Mouse (Mus musculus) lung, postnatal 0 days (tissue): Measurements from ENCODE around the gene Smim17. TPM values are rescaled to one million over a fixed set of nuclear protein-coding genes. Genes with fewer than 3 reads are reported as not detected.
"Not testable (repeated sequence)": the region's sequence is repeated elsewhere in the genome, so short reads cannot be mapped to it uniquely, and the experiment has no call there.

ENCODE experiments used
- ATAC-seq: fragments of 200-750 bp; cut with Nextera tagmentation; 2 replicates; pipeline ENCODE4 v1.8.0; 2017; ENCODE audit warnings: moderate library complexity
- DNase-seq: peaks from one replicate; pipeline ENCODE4 v3.0.0-alpha.2; 2016; ENCODE audit warnings: low spot score
- H3K27ac ChIP-seq: fragments of 300-500 bp; sonication (generic); 2 replicates; pipeline ENCODE4 v1.5.1; 2014; ENCODE audit warnings: antibody characterized with exemption, mild to moderate bottlenecking, low read length, mixed read lengths
- H3K27me3 ChIP-seq: fragments of 300-500 bp; sonication (generic); replicated peaks from 2 replicates; pipeline ENCODE4 v1.6.1; 2014; ENCODE audit warnings: low read length, mixed read lengths; ENCODE audit not compliant: insufficient read depth
- H3K36me3 ChIP-seq: fragments of 300-500 bp; sonication (generic); 2 replicates; pipeline ENCODE4 v1.6.1; 2014; ENCODE audit warnings: low read length, mixed read lengths; ENCODE audit not compliant: insufficient read depth
- H3K4me1 ChIP-seq: fragments of 300-500 bp; sonication (generic); 2 replicates; pipeline ENCODE4 v1.6.1; 2014; ENCODE audit warnings: antibody characterized with exemption, low read depth, low read length, mixed read lengths; ENCODE audit not compliant: insufficient read depth
- H3K4me2 ChIP-seq: fragments of 300-500 bp; sonication (generic); replicated peaks from 2 replicates; pipeline ENCODE4 v1.6.1; 2014; ENCODE audit warnings: low read depth, mild to moderate bottlenecking, low read length, moderate library complexity, mixed read lengths
- H3K4me3 ChIP-seq: fragments of 300-500 bp; sonication (generic); 2 replicates; pipeline ENCODE4 v1.5.1; 2014; ENCODE audit warnings: low read depth, low read length
- H3K9ac ChIP-seq: fragments of 300-500 bp; sonication (generic); replicated peaks from 2 replicates; pipeline ENCODE4 v1.6.1; 2014; ENCODE audit warnings: low read depth, mild to moderate bottlenecking
- H3K9me3 ChIP-seq: fragments of 300-500 bp; sonication (generic); 2 replicates; pipeline ENCODE4 v1.6.1; 2016; ENCODE audit warnings: low read length, mixed read lengths
- CTCF ChIP-seq: IDR thresholded peaks from 2 replicates; pipeline ENCODE4 v1.5.1; 2016; ENCODE audit warnings: antibody characterized with exemption, mild to moderate bottlenecking
- EP300 ChIP-seq: IDR thresholded peaks from 2 replicates; pipeline ENCODE4 v1.6.1; 2016; ENCODE audit warnings: antibody characterized with exemption, mild to moderate bottlenecking, control low read depth
- WGBS: fragments of 180-500 bp; shearing (Covaris S2); extraction: QIAGEN DNeasy Blood & Tissue Kit; methylation state at CpG from one replicate; pipeline ENCODE4 v1.1.7; 2014; 5-methylcytosine and 5-hydroxymethylcytosine counted together
- polyA plus RNA-seq: library from polyadenylated mRNA; unstranded; fragments of >200 nt; fragmentation: Nextera tagmentation; extraction: Ambion mirVana; gene quantifications from 2 replicates; pipeline ENCODE4 v1.2.1, GENCODE M21; 2015

The Smim17 gene
- polyA plus RNA-seq, 1 experiment from 2014 or later: not detected

DNA sequence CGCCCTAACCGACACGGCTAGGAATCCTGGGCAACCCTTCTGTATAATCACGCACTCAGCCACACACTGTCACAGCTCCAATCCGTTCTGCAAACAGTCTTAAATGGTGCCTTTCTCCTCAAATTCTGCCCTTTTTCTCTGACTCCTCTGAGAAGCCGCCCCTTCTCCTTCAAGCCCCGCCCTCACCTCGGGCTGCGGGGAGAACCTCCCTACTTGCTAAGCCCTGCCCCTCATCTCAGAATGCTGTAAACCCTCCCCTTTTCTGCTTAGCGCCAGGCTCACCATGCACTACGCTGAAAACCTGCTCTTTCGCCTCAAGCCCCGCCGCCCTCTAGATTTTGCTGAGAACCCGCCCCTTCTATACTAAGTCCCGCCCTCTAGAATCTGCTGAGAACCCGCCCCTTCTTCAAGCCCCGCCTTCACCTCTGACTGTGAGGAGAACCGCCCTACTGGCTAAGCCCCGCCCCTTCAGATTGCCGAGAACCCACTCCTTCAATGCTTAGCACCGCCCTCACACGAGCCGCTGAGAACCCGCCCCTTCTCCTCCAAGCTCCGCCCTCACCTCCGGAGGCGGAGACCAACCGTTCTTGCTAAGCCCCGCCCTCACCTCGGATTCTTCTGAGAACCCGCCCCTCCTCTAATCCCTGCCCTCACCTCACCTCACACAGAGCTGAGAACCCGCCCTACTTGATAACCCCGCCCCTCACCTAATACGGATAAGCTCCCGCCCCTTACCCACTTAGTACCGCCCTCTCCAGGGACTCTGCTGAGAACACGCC is 36.1 kb upstream of the Smim17 start:
- under 1% methylated on average over 37 of the region's 38 CpGs for WGBS
- peak; percentile 94 for ATAC-seq

DNA sequence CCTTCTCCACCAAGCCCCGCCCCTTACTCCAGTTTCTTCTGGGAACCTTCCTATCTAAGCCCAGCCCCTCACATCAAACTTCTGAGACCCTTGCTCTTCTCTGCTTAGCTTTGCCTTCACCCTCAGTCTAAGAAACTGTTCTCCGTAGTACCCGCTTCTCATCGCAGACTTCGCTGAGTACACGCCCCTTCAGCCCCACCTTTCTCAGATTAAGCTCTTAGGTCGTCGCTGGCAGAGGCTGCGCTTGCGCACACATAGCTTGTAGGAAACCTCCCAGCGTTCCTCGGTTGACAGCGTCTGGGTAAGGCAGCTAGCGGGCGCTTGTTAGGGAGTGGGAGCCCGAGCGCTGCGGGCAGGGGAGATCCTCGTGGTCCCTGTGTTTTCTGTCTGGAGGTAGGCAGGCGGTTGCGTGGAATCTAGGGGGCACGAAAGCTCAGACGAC is 35.4 kb upstream of the Smim17 start, which contains the start of gene Zfp78:
TSS of gene Zfp78 (plus strand) at position 234 of the 442 bp plus-strand sequence.
- no peaks in the 10 kb centered on the region for H3K36me3 ChIP-seq
- H3K27me3 ChIP-seq: no peaks in the 10 kb centered on the region
- H3K27ac ChIP-seq: peak within 1 kb of the TSS; percentile 72
- peak; percentile 79 for ATAC-seq
- H3K9ac ChIP-seq: peak within 1 kb of the TSS; percentile 50
- under 1% methylated on average over 23 of the region's 23 CpGs for WGBS
- peak within 1 kb of the TSS; percentile 50 for H3K4me3 ChIP-seq
- H3K4me1 ChIP-seq: peaks cover 7% of the 10 kb centered on the region; the same call in 1 of the 2 replicates
- no peak for TF ChIP-seq EP300
- TF ChIP-seq CTCF: peak; percentile 50
- H3K4me2 ChIP-seq: peak within 1 kb of the TSS; percentile 71
- no peaks in the 10 kb centered on the region for H3K9me3 ChIP-seq
- peak; percentile 97 for DNase-seq

More for the DNA sequence above, 36.1 kb upstream of the Smim17 start:
- Histone ChIP-seq H3K4me1 (peaks cover 7% of the 10 kb centered on the region; the same call in 1 of the 2 replicates), H3K9me3 (no peaks in the 10 kb centered on the region), H3K27me3 (no peaks in the 10 kb centered on the region), H3K4me2 (peak overlapping the region; percentile 71), H3K4me3 (peak overlapping the region; percentile 50), H3K27ac (peak overlapping the region; percentile 72), H3K36me3 (no peaks in the 10 kb centered on the region), H3K9ac (peak overlapping the region; percentile 41; the same call in 1 of the 2 replicates)
- no peak for TF ChIP-seq CTCF
- 0 out of 2 replicates have a peak, but pooled peaks have one; percentile 13 for TF ChIP-seq EP300
- peak; percentile 100 for DNase-seq

DNA sequence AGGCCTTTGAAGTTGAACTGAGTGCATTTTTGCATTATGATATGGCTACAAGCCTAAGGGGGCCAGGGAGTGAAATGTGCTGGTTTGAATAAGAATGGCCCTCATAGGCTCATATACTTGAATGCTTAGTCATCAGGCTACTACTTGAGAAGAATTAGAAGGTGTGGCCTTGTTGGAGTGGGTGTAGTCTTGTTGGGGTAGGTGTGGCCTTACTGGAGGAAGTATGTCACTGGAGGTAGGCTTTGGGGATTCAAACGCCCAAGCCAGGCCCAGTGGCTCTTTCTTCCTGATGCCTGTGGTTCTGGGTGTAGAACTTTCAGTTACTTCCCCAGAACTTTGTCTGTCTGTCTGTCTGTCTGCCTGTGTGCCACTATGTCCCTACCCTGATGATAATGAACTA is 33.8 kb upstream of the Smim17 start:
- ATAC-seq (no peak), DNase-seq (peak; percentile 24)
- TF ChIP-seq EP300 (no peak), CTCF (no peak)
- H3K9me3 ChIP-seq: no peaks in the 10 kb centered on the region
- no peak overlapping the region for H3K4me2 ChIP-seq
- H3K27me3 ChIP-seq: no peaks in the 10 kb centered on the region
- H3K27ac ChIP-seq: no peak overlapping the region
- 61% methylated on average over 1 of the region's 1 CpGs for WGBS
- H3K9ac ChIP-seq: no peak overlapping the region
- H3K4me1 ChIP-seq: peaks cover 7% of the 10 kb centered on the region; the same call in 1 of the 2 replicates
- H3K36me3 ChIP-seq: no peaks in the 10 kb centered on the region
- no peak overlapping the region for H3K4me3 ChIP-seq

DNA sequence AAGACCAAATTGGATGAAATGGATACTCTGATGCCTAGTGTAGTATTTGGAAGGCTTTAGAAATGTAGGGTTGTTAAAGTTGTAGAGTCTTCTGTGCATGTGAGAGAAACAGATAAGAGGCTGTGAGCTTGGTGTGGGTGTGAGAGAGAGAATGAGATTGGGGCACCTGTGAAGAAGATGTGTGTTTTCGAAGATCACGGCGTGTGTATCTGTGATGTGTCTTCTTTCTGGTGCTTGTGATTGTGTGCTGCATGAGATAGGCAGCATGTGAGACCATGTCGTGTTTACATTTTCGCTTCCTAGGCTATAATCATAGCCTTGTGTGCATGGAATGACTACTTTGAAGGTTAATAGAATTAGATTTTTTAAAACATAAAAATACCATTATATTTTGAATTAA is 31.3 kb upstream of the Smim17 start:
- 91% methylated on average over 5 of the region's 5 CpGs for WGBS
- no peak for TF ChIP-seq EP300
- TF ChIP-seq CTCF: no peak
- Histone ChIP-seq H3K4me2 (no peak overlapping the region), H3K4me3 (no peak overlapping the region), H3K9ac (no peak overlapping the region), H3K27me3 (no peaks in the 10 kb centered on the region), H3K36me3 (no peaks in the 10 kb centered on the region), H3K27ac (no peak overlapping the region), H3K4me1 (peaks cover 5% of the 10 kb centered on the region; the same call in 1 of the 2 replicates), H3K9me3 (no peaks in the 10 kb centered on the region)
- DNase-seq (no peak), ATAC-seq (no peak)

DNA sequence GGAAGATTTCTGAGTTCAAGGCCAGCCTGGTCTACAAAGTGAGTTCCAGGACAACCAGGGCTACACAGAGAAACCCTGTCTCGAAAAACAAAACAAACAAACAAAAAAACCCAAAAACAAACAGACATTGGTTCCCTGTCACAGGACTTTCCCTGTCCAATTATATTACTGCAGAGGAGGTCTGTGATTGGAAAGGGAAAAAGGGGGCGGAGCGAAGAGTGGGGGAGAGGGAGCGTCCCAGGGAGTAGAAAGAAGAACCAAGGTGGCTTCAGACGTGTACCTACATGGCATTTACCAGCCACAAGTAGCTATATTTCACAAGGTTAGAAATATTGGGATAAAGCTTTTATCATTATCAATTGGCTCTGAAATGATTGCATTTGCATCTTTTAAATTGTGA is 30.4 kb upstream of the Smim17 start:
- WGBS: 73% methylated on average over 5 of the region's 5 CpGs
- not testable (repeated sequence) for H3K4me3 ChIP-seq, H3K9ac ChIP-seq, ATAC-seq, H3K4me1 ChIP-seq, DNase-seq, H3K9me3 ChIP-seq, H3K27me3 ChIP-seq, H3K4me2 ChIP-seq, H3K27ac ChIP-seq, H3K36me3 ChIP-seq

DNA sequence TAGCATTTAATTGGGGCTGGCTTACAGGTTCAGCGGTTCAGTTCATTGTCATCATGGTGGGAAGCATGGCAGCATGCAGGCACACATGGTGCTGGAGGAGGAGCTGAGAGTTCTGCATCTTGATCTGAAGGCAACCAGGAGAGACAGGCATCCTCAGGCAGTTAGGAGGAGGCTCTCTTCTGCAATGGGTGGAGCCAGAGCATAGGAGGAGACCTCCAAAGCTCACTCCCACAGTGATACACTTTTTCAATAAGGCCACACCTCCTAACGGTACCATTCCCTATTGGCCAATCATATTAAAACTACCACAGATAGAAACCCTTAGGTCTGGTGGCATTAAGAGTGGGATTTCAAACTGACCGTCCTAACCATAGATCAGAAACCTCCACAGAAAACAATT is 29.1 kb upstream of the Smim17 start:
- ATAC-seq (no peak), DNase-seq (no peak)
- no peaks in the 10 kb centered on the region for H3K9me3 ChIP-seq
- H3K9ac ChIP-seq: no peak overlapping the region
- H3K4me1 ChIP-seq: no peaks in the 10 kb centered on the region
- TF ChIP-seq CTCF (no peak), EP300 (no peak)
- no peak overlapping the region for H3K4me3 ChIP-seq
- H3K27ac ChIP-seq: no peak overlapping the region
- H3K4me2 ChIP-seq: no peak overlapping the region
- 85% methylated on average over 3 of the region's 3 CpGs for WGBS
- 0 out of 2 replicates have a peak, but pooled peaks cover 8% of the 10 kb centered on the region for H3K36me3 ChIP-seq
- H3K27me3 ChIP-seq: no peaks in the 10 kb centered on the region
